Mouse (Mus musculus) limb, embryonic 14.5 days (tissue): ENCODE measurements around the gene Zranb3. TPM values are rescaled to one million over a fixed set of nuclear protein-coding genes. Genes with fewer than 3 reads are reported as not detected.

Experiments used
- ATAC-seq: fragments of 200-750 bp; cut with Nextera tagmentation; 2 replicates; pipeline ENCODE4 v1.8.0; 2017; ENCODE audit warnings: low read depth, moderate number of reproducible peaks, moderate TSS enrichment; ENCODE audit not compliant: low FRiP score
- DNase-seq: peaks from one replicate; pipeline ENCODE4 v3.0.0-alpha.2; 2015; ENCODE audit warnings: low spot score
- H3K27ac ChIP-seq: fragments of 300-500 bp; sonication (generic); replicated peaks from 2 replicates; pipeline ENCODE4 v1.5.1; 2014; ENCODE audit warnings: low read depth, mild to moderate bottlenecking, low read length, moderate library complexity, mixed read lengths
- H3K27me3 ChIP-seq: fragments of 300-500 bp; sonication (generic); 2 replicates; pipeline ENCODE4 v1.6.1; 2014; ENCODE audit warnings: low read length, mixed read lengths; ENCODE audit not compliant: control insufficient read depth, insufficient read depth
- H3K36me3 ChIP-seq: fragments of 300-500 bp; sonication (generic); 2 replicates; pipeline ENCODE4 v1.6.1; 2014; ENCODE audit warnings: mild to moderate bottlenecking, low read length, moderate library complexity, mixed read lengths; ENCODE audit not compliant: control insufficient read depth, insufficient read depth
- H3K4me1 ChIP-seq: fragments of 300-500 bp; sonication (generic); 2 replicates; pipeline ENCODE4 v1.6.1; 2014; ENCODE audit warnings: antibody characterized with exemption, low read length, mixed read lengths; ENCODE audit not compliant: control insufficient read depth, insufficient read depth
- H3K4me2 ChIP-seq: fragments of 300-500 bp; sonication (generic); replicated peaks from 2 replicates; pipeline ENCODE4 v1.6.1; 2014; ENCODE audit warnings: low read depth, mild to moderate bottlenecking, low read length, moderate library complexity; ENCODE audit not compliant: severe bottlenecking
- H3K4me3 ChIP-seq: fragments of 300-500 bp; sonication (generic); replicated peaks from 2 replicates; pipeline ENCODE4 v1.5.1; 2014; ENCODE audit warnings: low read length
- H3K9ac ChIP-seq: fragments of 300-500 bp; sonication (generic); 2 replicates; pipeline ENCODE4 v1.6.1; 2014; ENCODE audit warnings: mild to moderate bottlenecking, low read depth, low read length, moderate library complexity; ENCODE audit not compliant: severe bottlenecking
- H3K9me3 ChIP-seq: fragments of 300-500 bp; sonication (generic); 2 replicates; pipeline ENCODE4 v1.6.1; 2016; ENCODE audit warnings: low read length; ENCODE audit not compliant: control insufficient read depth
- POLR2A ChIP-seq: fragments of 200-500 bp; IDR thresholded peaks from 2 replicates; pipeline ENCODE4 v1.8.0; 2012; ENCODE audit warnings: inconsistent platforms, mild to moderate bottlenecking, moderate library complexity, borderline replicate concordance; ENCODE audit not compliant: insufficient read depth, insufficient read length; ENCODE audit errors: extremely low read depth
- WGBS: fragments of 180-500 bp; shearing (Covaris S2); extraction: QIAGEN DNeasy Blood & Tissue Kit; methylation state at CpG from one replicate; pipeline ENCODE4 v1.1.7; 2014; 5-methylcytosine and 5-hydroxymethylcytosine counted together
- polyA plus RNA-seq, 2 experiments: library from polyadenylated mRNA; depleted of rRNA in 1 of 2; stranded (reverse) in 1 of 2; unstranded in 1 of 2; fragments of >200 nt; fragmentation: Nextera tagmentation in 1 of 2; extraction: Ambion mirVana in 1 of 2; gene quantifications; 2 replicates each; pipeline versions ENCODE4 v1.2.1 to v1.2.3; 2012 to 2014

Zranb3 gene
- polyA plus RNA-seq, 2 experiments, result 6.9 to 13.0 TPM

DNA sequence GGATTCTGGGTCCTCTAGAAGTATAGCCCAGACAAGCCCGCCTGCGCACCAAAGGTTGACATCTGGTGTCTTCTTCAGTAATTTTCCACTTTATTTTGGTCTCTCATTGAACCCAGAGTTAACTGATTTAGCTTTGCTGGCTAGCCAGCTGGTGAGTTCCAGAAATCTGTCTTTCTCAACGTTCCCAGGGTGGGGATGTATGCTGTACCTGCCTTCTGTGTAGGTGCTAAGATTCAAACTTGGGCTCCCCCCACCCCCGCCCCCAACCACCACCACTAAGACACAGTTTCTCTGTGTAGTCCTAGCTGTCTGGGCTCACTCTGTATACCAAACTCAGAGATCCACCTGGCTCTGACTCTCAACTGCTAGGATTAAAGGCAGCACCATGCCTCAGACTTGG lies 128.8 kb downstream of the Zranb3 start:
- ATAC-seq (no peak), DNase-seq (no peak)
- Histone ChIP-seq H3K27ac (no peak overlapping the region), H3K9ac (no peak overlapping the region), H3K9me3 (no peaks in the 10 kb centered on the region), H3K27me3 (no peaks in the 10 kb centered on the region), H3K4me1 (no peaks in the 10 kb centered on the region), H3K36me3 (no peaks in the 10 kb centered on the region; the same call in 1 of the 2 replicates), H3K4me2 (no peak overlapping the region), H3K4me3 (no peak overlapping the region)
- TF ChIP-seq POLR2A, result no peak
- WGBS, result 88% methylated on average over 4 of the region's 4 CpGs

DNA sequence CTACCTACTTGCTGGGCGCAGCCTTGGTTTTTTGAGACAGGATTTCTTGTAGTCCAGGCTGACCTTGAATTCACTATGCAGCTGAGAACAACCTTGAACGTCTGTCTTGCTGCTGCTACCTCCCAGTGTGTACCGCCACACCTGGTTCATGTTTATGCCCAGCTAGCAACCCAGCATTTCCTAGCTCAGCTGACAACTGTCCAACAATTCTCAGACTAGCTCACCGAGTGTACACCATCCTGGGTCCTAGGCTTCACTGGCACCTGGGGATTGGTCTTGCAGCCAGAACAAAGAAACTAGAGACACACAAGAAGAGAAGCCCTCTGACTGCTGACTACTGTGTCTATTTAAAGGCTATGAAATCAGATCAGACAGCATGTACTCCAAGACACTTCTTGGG lies 132.0 kb downstream of the Zranb3 start:
- H3K27me3 ChIP-seq, result no peaks in the 10 kb centered on the region
- no peak overlapping the region for H3K9ac ChIP-seq
- no peaks in the 10 kb centered on the region for H3K4me1 ChIP-seq
- ATAC-seq (no peak), DNase-seq (no peak)
- no peaks in the 10 kb centered on the region for H3K9me3 ChIP-seq
- no peak overlapping the region for H3K27ac ChIP-seq
- H3K4me3 ChIP-seq, result no peak overlapping the region
- H3K36me3 ChIP-seq, result no peaks in the 10 kb centered on the region; the same call in 1 of the 2 replicates
- WGBS, result 75% methylated on average over 4 of the region's 4 CpGs
- TF ChIP-seq POLR2A, result no peak
- no peak overlapping the region for H3K4me2 ChIP-seq

DNA sequence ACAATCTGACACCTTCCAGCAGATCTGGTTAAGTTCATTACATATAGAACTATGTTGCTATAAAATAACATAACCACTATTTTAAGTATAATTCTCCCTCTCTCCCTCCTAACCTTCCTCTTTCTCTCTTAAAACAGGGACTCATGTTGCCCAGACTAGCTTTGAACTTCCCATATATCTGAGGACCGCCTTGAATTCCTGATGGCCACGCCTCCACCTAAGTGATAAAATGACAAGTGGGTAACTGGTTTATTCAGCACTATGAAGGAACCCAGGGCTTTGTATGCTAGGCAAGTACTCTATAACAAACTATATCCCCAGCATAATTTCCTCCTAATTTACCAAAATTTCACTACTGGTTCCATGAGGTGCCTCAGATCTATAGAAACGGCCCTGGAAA lies 139.5 kb downstream of the Zranb3 start:
- 0 out of 2 replicates have a peak, but pooled peaks cover 5% of the 10 kb centered on the region for H3K36me3 ChIP-seq
- no peak for ATAC-seq
- no peak overlapping the region for H3K4me2 ChIP-seq
- no peak overlapping the region for H3K9ac ChIP-seq
- TF ChIP-seq POLR2A, result no peak
- H3K4me1 ChIP-seq, result no peaks in the 10 kb centered on the region
- no peak overlapping the region for H3K4me3 ChIP-seq
- no peak overlapping the region for H3K27ac ChIP-seq
- H3K27me3 ChIP-seq, result no peaks in the 10 kb centered on the region
- DNase-seq, result no peak
- WGBS, result 82% methylated on average over 3 of the region's 3 CpGs
- H3K9me3 ChIP-seq, result no peaks in the 10 kb centered on the region

DNA sequence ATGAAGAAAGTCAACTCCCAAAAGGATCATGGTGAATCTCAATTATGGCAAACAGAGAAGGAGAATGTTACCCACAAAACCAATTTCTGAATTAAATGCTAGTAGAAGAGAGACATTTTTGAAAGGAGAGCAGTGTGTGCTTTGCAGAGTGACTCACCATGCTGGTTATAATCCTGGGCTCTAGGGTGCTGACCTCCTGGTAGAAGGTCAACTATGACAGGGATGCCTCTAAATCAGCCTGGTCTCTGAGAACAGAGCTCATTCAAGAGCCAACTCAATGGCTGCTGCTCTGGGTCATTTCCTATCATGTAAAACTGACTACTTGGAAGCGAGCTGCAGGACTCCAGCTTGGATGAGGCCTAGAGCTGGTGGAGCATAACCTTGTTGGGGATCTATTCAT lies 141.7 kb downstream of the Zranb3 start:
- WGBS, result 84% methylated on average over 1 of the region's 1 CpGs

DNA sequence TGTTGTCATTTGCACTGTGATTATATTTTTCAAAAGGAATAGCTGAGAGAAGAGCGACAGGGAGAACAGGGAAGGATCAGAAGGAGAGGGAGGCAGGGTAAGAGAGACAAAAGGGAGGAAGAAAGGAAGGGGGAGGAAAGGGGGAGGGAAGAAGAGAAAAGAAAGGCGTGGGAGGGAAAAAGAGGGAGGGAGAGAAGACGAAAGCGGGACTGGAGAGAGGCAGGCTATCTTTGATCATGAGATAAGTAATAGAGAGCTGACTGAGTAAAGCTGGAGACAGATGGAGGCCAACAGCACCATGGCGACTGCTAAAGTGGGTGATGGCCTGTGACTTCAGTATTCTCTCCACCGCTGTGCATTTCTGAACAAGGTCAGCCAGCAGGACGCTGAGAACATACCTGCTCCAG lies 143.5 kb downstream of the Zranb3 start:
- Histone ChIP-seq H3K27me3 (no peaks in the 10 kb centered on the region), H3K36me3 (0 out of 2 replicates have a peak, but pooled peaks cover 5% of the 10 kb centered on the region), H3K9me3 (no peaks in the 10 kb centered on the region), H3K4me3 (no peak overlapping the region), H3K4me2 (no peak overlapping the region), H3K4me1 (no peaks in the 10 kb centered on the region), H3K27ac (no peak overlapping the region), H3K9ac (no peak overlapping the region)
- no peak for DNase-seq
- no peak for TF ChIP-seq POLR2A
- ATAC-seq, result no peak
- WGBS, result 68% methylated on average over 6 of the region's 7 CpGs

More for the DNA sequence above, 141.7 kb downstream of the Zranb3 start:
- H3K9me3 ChIP-seq, result no peaks in the 10 kb centered on the region
- no peak overlapping the region for H3K4me2 ChIP-seq
- no peak overlapping the region for H3K27ac ChIP-seq
- no peak for DNase-seq
- H3K4me1 ChIP-seq, result no peaks in the 10 kb centered on the region
- H3K4me3 ChIP-seq, result no peak overlapping the region
- 0 out of 2 replicates have a peak, but pooled peaks cover 5% of the 10 kb centered on the region for H3K36me3 ChIP-seq
- H3K27me3 ChIP-seq, result no peaks in the 10 kb centered on the region
- TF ChIP-seq POLR2A, result no peak
- no peak for ATAC-seq
- H3K9ac ChIP-seq, result no peak overlapping the region

DNA sequence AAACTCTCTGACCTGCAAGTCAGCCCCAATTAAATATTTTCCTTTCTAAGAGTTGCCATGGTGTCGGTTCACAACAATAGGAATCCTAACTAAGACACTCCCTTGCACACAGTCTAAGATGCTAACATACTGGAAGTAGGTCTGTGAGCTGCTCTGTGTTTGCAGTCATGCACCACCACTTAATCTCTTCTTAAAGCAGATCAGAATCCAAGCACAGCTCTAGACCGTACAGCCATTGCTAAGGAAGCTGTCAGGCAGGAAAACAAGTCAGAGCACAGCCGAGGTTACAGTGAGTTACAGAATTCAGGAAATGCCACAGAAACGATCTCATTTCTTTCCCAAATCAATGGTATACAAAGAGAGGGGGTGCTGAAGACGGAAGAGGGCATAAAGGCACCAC lies 144.0 kb downstream of the Zranb3 start:
- H3K27ac ChIP-seq, result no peak overlapping the region
- ATAC-seq, result no peak
- no peaks in the 10 kb centered on the region for H3K9me3 ChIP-seq
- H3K4me2 ChIP-seq, result no peak overlapping the region
- H3K36me3 ChIP-seq, result 0 out of 2 replicates have a peak, but pooled peaks cover 5% of the 10 kb centered on the region
- H3K4me3 ChIP-seq, result no peak overlapping the region
- no peak for DNase-seq
- H3K4me1 ChIP-seq, result no peaks in the 10 kb centered on the region
- 58% methylated on average over 5 of the region's 5 CpGs for WGBS
- no peak for TF ChIP-seq POLR2A
- H3K9ac ChIP-seq, result no peak overlapping the region
- no peaks in the 10 kb centered on the region for H3K27me3 ChIP-seq
